Mouse (Mus musculus): ENCODE measurements at regions not wholly inside any gene's neighbourhood (a gene's known extent, or its start where the extent isn't known, plus 50 kb on each side); places are given as distances from the start of the nearest gene placed in this dataset.
A peak's percentile ranks its signal among the peaks of the same experiment; 100 is the strongest.
"Not testable (repeated sequence)": the region's sequence is repeated elsewhere in the genome, so short reads cannot be mapped to it uniquely, and the experiment has no call there.

- 91% methylated on average over 4 of the region's 4 CpGs for WGBS
- H3K27ac ChIP-seq (replicated peaks): no peak overlapping the region
These were observed 456.7 kb downstream of the Rfpl4b start for GRCm38 (mm10) chr10:38364876-38365275.

GRCm38 (mm10) chr10:38357539-38358232 lies 463.9 kb downstream of the Rfpl4b start:
- H3K9me3 ChIP-seq (replicated peaks): no peaks in the 10 kb centered on the region
- H3K27me3 ChIP-seq (ENCODE audit: low read depth, poor library complexity, severe bottlenecking): no peaks in the 10 kb centered on the region
- 81% methylated on average over 1 of the region's 1 CpGs for WGBS
- no peaks in the 10 kb centered on the region for H3K36me3 ChIP-seq
- H3K27ac ChIP-seq (replicated peaks): no peak overlapping the region
- no peak overlapping the region for H3K4me3 ChIP-seq
- no peak for DNase-seq (ENCODE audit: low spot score)
- peaks cover 7% of the 10 kb centered on the region; the same call in 1 of the 2 replicates for H3K4me1 ChIP-seq

More at GRCm38 (mm10) chr10:38364876-38365275, 456.7 kb downstream of the Rfpl4b start:
- no peak for DNase-seq (ENCODE audit: low spot score)
- no peaks in the 10 kb centered on the region for H3K9me3 ChIP-seq (replicated peaks)
- H3K4me3 ChIP-seq: no peak overlapping the region
- H3K27me3 ChIP-seq (ENCODE audit: low read depth, poor library complexity, severe bottlenecking): no peaks in the 10 kb centered on the region
- H3K36me3 ChIP-seq: no peaks in the 10 kb centered on the region
- no peaks in the 10 kb centered on the region for H3K4me1 ChIP-seq

- WGBS: 55% methylated on average over 2 of the region's 2 CpGs
- Histone ChIP-seq H3K27ac (replicated peaks) (no peak overlapping the region), H3K36me3 (no peaks in the 10 kb centered on the region), H3K4me1 (peaks cover 7% of the 10 kb centered on the region; the same call in 1 of the 2 replicates), H3K4me3 (no peak overlapping the region), H3K27me3 (ENCODE audit: low read depth, poor library complexity, severe bottlenecking) (no peaks in the 10 kb centered on the region), H3K9me3 (replicated peaks) (no peaks in the 10 kb centered on the region)
- DNase-seq (ENCODE audit: low spot score): no peak
These were observed 467.6 kb downstream of the Rfpl4b start for GRCm38 (mm10) chr10:38353973-38354372.

GRCm38 (mm10) chr10:38353526-38353925 lies 468.1 kb downstream of the Rfpl4b start:
- 83% methylated on average over 5 of the region's 5 CpGs for WGBS
- H3K36me3 ChIP-seq: no peaks in the 10 kb centered on the region
- H3K4me3 ChIP-seq: no peak overlapping the region
- no peak overlapping the region for H3K27ac ChIP-seq (replicated peaks)
- peaks cover 7% of the 10 kb centered on the region; the same call in 1 of the 2 replicates for H3K4me1 ChIP-seq
- H3K9me3 ChIP-seq (replicated peaks): no peaks in the 10 kb centered on the region
- no peak for DNase-seq (ENCODE audit: low spot score)
- H3K27me3 ChIP-seq (ENCODE audit: low read depth, poor library complexity, severe bottlenecking): no peaks in the 10 kb centered on the region

GRCm38 (mm10) chr10:38347029-38347428 lies 474.6 kb downstream of the Rfpl4b start:
- not testable (repeated sequence) for H3K9me3 ChIP-seq (replicated peaks); H3K36me3 ChIP-seq; H3K4me1 ChIP-seq; DNase-seq (ENCODE audit: low spot score); H3K27ac ChIP-seq (replicated peaks); H3K4me3 ChIP-seq; H3K27me3 ChIP-seq (ENCODE audit: low read depth, poor library complexity, severe bottlenecking)
- 73% methylated on average over 8 of the region's 8 CpGs for WGBS

GRCm38 (mm10) chr10:38340406-38341175 lies 481.0 kb downstream of the Rfpl4b start:
- no peaks in the 10 kb centered on the region for H3K27me3 ChIP-seq (ENCODE audit: low read depth, poor library complexity, severe bottlenecking)
- no peak overlapping the region for H3K4me3 ChIP-seq
- no peaks in the 10 kb centered on the region for H3K36me3 ChIP-seq
- no peaks in the 10 kb centered on the region for H3K4me1 ChIP-seq
- H3K9me3 ChIP-seq (replicated peaks): no peaks in the 10 kb centered on the region
- DNase-seq (ENCODE audit: low spot score): no peak
- no peak overlapping the region for H3K27ac ChIP-seq (replicated peaks)
- 76% methylated on average over 1 of the region's 1 CpGs for WGBS

GRCm38 (mm10) chr10:38308716-38309392 lies 512.7 kb downstream of the Rfpl4b start:
- peak overlapping the region; percentile 19; the same call in 1 of the 2 replicates for H3K27ac ChIP-seq (replicated peaks)
- no peaks in the 10 kb centered on the region for H3K9me3 ChIP-seq (replicated peaks)
- no peaks in the 10 kb centered on the region for H3K27me3 ChIP-seq (ENCODE audit: low read depth, poor library complexity, severe bottlenecking)
- H3K36me3 ChIP-seq: no peaks in the 10 kb centered on the region
- no peak overlapping the region for H3K4me3 ChIP-seq
- DNase-seq (ENCODE audit: low spot score): no peak
- H3K4me1 ChIP-seq: peaks cover 7% of the 10 kb centered on the region
- 62% methylated on average over 5 of the region's 5 CpGs for WGBS

- Histone ChIP-seq H3K4me1 (no peaks in the 10 kb centered on the region), H3K4me3 (no peak overlapping the region), H3K9me3 (replicated peaks) (no peaks in the 10 kb centered on the region), H3K27ac (replicated peaks) (no peak overlapping the region), H3K36me3 (no peaks in the 10 kb centered on the region), H3K27me3 (ENCODE audit: low read depth, poor library complexity, severe bottlenecking) (no peaks in the 10 kb centered on the region)
- DNase-seq (ENCODE audit: low spot score): no peak
- 90% methylated on average over 2 of the region's 2 CpGs for WGBS
These were observed 525.9 kb downstream of the Rfpl4b start for GRCm38 (mm10) chr10:38295724-38296123.

- no peak overlapping the region for H3K4me3 ChIP-seq
- H3K4me1 ChIP-seq: no peaks in the 10 kb centered on the region
- DNase-seq (ENCODE audit: low spot score): no peak
- no peaks in the 10 kb centered on the region for H3K36me3 ChIP-seq
- WGBS: 86% methylated on average over 6 of the region's 6 CpGs
- H3K27me3 ChIP-seq (ENCODE audit: low read depth, poor library complexity, severe bottlenecking): no peaks in the 10 kb centered on the region
- H3K27ac ChIP-seq (replicated peaks): no peak overlapping the region
- H3K9me3 ChIP-seq (replicated peaks): peaks cover 8% of the 10 kb centered on the region; the same call in 1 of the 2 replicates
These were observed 532.8 kb downstream of the Rfpl4b start for GRCm38 (mm10) chr10:38288689-38289283.

- WGBS: 88% methylated on average over 1 of the region's 1 CpGs
- no peaks in the 10 kb centered on the region for H3K9me3 ChIP-seq (replicated peaks)
- no peaks in the 10 kb centered on the region for H3K27me3 ChIP-seq (ENCODE audit: low read depth, poor library complexity, severe bottlenecking)
- H3K27ac ChIP-seq (replicated peaks): no peak overlapping the region
- no peak overlapping the region for H3K4me3 ChIP-seq
- no peak for DNase-seq (ENCODE audit: low spot score)
- H3K4me1 ChIP-seq: no peaks in the 10 kb centered on the region
- no peaks in the 10 kb centered on the region for H3K36me3 ChIP-seq
These were observed 552.4 kb downstream of the Rfpl4b start for GRCm38 (mm10) chr10:38269136-38269535.

- no peak overlapping the region for H3K27ac ChIP-seq (replicated peaks)
- H3K36me3 ChIP-seq: no peaks in the 10 kb centered on the region
- no peaks in the 10 kb centered on the region for H3K9me3 ChIP-seq (replicated peaks)
- H3K4me1 ChIP-seq: no peaks in the 10 kb centered on the region
- no peak overlapping the region for H3K4me3 ChIP-seq
- no peak for DNase-seq (ENCODE audit: low spot score)
- 86% methylated on average over 3 of the region's 3 CpGs for WGBS
- H3K27me3 ChIP-seq (ENCODE audit: low read depth, poor library complexity, severe bottlenecking): no peaks in the 10 kb centered on the region
These were observed 556.0 kb downstream of the Rfpl4b start for GRCm38 (mm10) chr10:38265564-38265963.

GRCm38 (mm10) chr10:38246821-38247220 lies 574.8 kb downstream of the Rfpl4b start:
- Histone ChIP-seq H3K9me3 (replicated peaks) (no peaks in the 10 kb centered on the region), H3K4me1 (no peaks in the 10 kb centered on the region), H3K27me3 (ENCODE audit: low read depth, poor library complexity, severe bottlenecking) (no peaks in the 10 kb centered on the region), H3K27ac (replicated peaks) (no peak overlapping the region), H3K36me3 (no peaks in the 10 kb centered on the region), H3K4me3 (no peak overlapping the region)
- no peak for DNase-seq (ENCODE audit: low spot score)
- 85% methylated on average over 1 of the region's 1 CpGs for WGBS
